Mouse (Mus musculus) heart, embryonic 13.5 days (tissue): ENCODE results near the gene Socs3. TPM values are rescaled to one million over a fixed set of nuclear protein-coding genes. Genes with fewer than 3 reads are reported as not detected.

Experiments used
- ATAC-seq: fragments of 200-750 bp; cut with Nextera tagmentation; 2 replicates; pipeline ENCODE4 v1.8.0; 2017; ENCODE audit warnings: moderate TSS enrichment; ENCODE audit not compliant: insufficient number of reproducible peaks, low FRiP score, low TSS enrichment; ENCODE audit errors: extremely low read depth
- H3K27ac ChIP-seq: fragments of 300-500 bp; sonication (generic); replicated peaks from 2 replicates; pipeline ENCODE4 v1.5.1; 2015; ENCODE audit warnings: moderate library complexity, mild to moderate bottlenecking, inconsistent platforms
- H3K27me3 ChIP-seq: fragments of 300-500 bp; sonication (generic); replicated peaks from 2 replicates; pipeline ENCODE4 v1.6.1; 2015; ENCODE audit warnings: mild to moderate bottlenecking, inconsistent platforms
- H3K36me3 ChIP-seq: fragments of 300-500 bp; sonication (generic); 2 replicates; pipeline ENCODE4 v1.6.1; 2015; ENCODE audit warnings: mild to moderate bottlenecking, inconsistent platforms
- H3K4me1 ChIP-seq: fragments of 300-500 bp; sonication (generic); 2 replicates; pipeline ENCODE4 v1.6.1; 2015; ENCODE audit warnings: inconsistent platforms
- H3K4me2 ChIP-seq: fragments of 300-500 bp; sonication (generic); 2 replicates; pipeline ENCODE4 v1.6.1; 2015; ENCODE audit warnings: inconsistent platforms, mild to moderate bottlenecking, moderate library complexity
- H3K4me3 ChIP-seq: fragments of 300-500 bp; sonication (generic); 2 replicates; pipeline ENCODE4 v1.5.1; 2015; ENCODE audit warnings: moderate library complexity, mild to moderate bottlenecking, inconsistent platforms
- H3K9ac ChIP-seq: fragments of 300-500 bp; sonication (generic); 2 replicates; pipeline ENCODE4 v1.6.1; 2015; ENCODE audit warnings: inconsistent platforms, mild to moderate bottlenecking, moderate library complexity
- H3K9me3 ChIP-seq: fragments of 300-500 bp; sonication (generic); 2 replicates; pipeline ENCODE4 v1.6.1; 2016; ENCODE audit warnings: inconsistent platforms
- WGBS: fragments of 180-500 bp; shearing (Covaris S2); methylation state at CpG from one replicate; pipeline ENCODE4 v1.1.7; 2015; ENCODE audit warnings: mixed read lengths; 5-methylcytosine and 5-hydroxymethylcytosine counted together
- polyA plus RNA-seq: library from polyadenylated mRNA; unstranded; fragments of >200 nt; fragmentation: Nextera tagmentation; extraction: Ambion mirVana; gene quantifications from 2 replicates; pipeline ENCODE4 v1.2.1, GENCODE M21; 2015

The Socs3 gene
- 4.9 and 8.5 TPM in 2 replicates for polyA plus RNA-seq

DNA sequence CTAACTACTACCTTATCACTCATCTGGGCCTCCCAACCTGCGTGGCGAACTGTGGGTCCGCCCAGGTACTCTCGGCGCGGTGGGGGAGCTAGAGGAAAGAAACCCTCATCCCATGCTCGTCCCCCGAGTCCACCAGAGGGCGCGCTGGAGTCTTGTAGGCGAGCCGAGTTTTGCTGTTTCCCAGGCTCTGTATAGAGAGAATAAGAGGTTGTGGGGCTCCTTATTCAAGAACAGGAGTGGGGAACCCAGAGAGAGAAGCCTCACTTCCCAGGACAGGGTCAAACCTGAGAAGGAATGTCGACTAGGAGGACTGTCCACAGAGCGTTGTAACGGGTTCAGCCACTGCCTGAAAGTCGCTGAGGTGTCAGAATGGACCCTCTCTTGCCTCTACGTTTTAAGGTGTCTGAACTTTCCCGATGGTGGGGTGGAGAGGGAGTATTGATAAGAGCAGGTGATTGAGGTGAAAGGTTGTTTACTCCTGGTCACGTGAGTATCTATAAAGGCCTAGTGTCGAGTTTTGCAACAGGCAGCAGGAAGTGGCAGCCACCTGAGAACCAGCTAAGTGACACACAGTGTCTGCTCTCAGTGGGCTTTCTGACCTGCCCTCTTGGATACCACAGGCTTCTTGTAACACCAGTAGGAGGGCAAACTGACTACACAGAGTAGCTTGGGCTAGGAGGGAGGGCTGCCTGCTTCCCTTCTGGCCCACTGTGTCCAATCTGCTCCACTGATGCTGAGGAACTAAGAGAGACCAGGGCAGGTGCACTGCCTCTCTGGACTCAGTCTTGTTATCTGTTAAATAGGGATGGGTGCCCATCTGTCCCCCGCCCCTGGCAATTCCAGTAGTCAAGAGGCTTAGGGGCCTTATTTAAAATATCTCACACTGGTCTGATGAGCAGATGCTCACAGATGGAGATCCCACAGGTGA is at the start of gene Socs3:
Socs3 (minus strand) TSS at position 103 of the 928 bp plus-strand sequence.
- WGBS: 10% methylated on average over 21 of the region's 21 CpGs
- Histone ChIP-seq H3K36me3 (peaks cover 11% of the 10 kb centered on the region; the same call in 1 of the 2 replicates), H3K9me3 (no peaks in the 10 kb centered on the region), H3K4me1 (peaks cover 68% of the 10 kb centered on the region), H3K4me2 (peak within 1 kb of the TSS; percentile 91), H3K4me3 (peak within 1 kb of the TSS; percentile 62), H3K27me3 (peaks cover 33% of the 10 kb centered on the region), H3K27ac (peak within 1 kb of the TSS; percentile 91), H3K9ac (peak within 1 kb of the TSS; percentile 84)
- ATAC-seq: peak; percentile 32; the same call in 1 of the 2 replicates

DNA sequence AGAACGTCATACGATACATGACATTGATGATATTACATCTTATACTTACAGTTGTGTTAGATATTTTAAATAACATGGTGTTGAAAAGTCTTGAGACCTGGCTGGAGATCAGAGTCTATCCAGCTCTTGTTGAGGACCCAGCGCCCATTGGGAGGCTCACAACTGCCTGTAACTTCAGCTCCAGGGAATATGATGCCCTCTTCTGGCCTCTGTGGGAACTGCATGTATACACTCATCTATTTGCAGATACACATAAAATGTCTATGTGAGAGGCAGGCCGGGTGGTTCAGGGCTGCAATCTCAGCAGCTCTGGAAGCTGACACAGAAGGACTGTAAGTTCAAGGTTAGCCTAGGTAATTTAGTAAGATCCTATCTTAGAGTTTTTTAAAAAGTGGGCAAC is 48.5 kb upstream of the Socs3 start:
- H3K4me1 ChIP-seq: peaks cover 26% of the 10 kb centered on the region
- H3K9ac ChIP-seq: no peak overlapping the region
- H3K4me3 ChIP-seq: no peak overlapping the region
- no peaks in the 10 kb centered on the region for H3K27me3 ChIP-seq
- H3K36me3 ChIP-seq: peaks cover 58% of the 10 kb centered on the region
- H3K27ac ChIP-seq: no peak overlapping the region
- 95% methylated on average over 4 of the region's 4 CpGs for WGBS
- H3K4me2 ChIP-seq: no peak overlapping the region
- no peaks in the 10 kb centered on the region for H3K9me3 ChIP-seq
- ATAC-seq: no peak

DNA sequence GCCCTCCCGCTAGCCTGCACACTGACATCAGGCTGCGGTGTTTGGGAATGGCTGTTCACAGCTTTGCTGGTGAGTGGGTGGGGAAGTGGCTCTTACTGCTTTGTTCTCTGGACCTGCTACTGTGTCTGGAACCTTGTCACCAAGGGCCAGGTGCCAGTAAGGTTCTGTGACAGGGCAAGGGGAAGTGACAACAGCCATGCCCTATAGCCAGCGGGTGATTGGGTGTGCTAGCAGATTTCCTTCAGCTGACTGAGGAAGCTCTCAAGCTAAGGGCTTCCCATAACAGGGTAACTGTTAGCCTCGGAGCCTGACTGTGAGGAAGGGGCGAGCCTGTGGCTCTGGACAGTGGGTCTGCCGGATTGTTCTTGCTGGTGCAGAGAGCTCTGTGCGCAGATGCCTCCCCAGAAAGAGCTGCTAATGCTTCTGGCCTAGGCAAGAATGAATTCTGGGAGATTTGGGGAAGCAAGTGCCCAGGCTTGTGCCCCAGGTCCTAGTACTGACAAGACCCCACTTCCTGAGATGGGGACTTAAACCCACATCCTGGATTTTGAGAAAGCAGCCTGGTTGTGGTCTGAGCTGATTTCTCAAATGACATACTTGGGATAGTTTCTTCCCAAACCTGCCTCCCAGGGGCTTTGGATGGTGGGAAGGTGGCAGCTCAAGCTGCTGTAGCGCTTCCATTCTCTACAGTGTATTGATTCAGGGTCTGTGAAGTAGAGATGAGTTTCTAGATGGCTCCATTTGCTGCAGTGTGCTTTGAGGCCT is 45.7 kb upstream of the Socs3 start:
- Histone ChIP-seq H3K27ac (no peak overlapping the region; the same call in 1 of the 2 replicates), H3K36me3 (peaks cover 49% of the 10 kb centered on the region), H3K4me3 (no peak overlapping the region), H3K9me3 (no peaks in the 10 kb centered on the region), H3K27me3 (no peaks in the 10 kb centered on the region), H3K4me2 (no peak overlapping the region), H3K4me1 (peaks cover 32% of the 10 kb centered on the region), H3K9ac (peak overlapping the region; percentile 28; the same call in 1 of the 2 replicates)
- no peak for ATAC-seq
- WGBS: 66% methylated on average over 8 of the region's 8 CpGs

DNA sequence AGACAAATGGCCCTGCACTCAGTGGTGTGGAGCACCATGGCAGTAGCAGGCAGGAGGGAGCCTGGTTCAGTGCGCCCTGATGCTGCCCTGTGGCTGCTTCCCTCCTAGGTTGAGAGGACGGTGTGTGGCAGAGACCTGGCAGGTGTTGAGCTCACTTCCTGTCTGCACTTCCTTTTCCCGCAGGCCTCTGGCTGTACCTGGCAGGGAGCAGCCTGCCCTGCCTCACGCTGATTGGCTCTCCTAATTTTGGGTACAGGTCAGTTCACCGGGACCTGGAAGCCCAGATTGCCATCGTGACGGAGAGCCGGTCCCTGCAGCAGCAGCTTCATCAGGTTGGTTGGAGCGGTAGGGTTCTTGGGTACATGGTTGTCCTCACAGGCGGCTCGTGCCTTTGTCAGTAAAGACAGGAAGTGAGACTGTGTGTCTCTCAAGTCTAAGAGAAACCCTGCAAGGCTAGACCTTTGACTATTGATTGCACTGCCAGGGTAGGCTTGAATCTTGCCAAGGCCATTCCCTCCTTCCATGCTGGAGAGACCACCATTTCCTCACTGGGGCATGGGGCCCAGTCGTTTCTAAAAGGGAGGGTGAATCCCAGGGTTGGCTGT is 44.6 kb upstream of the Socs3 start:
- H3K9ac ChIP-seq: no peak overlapping the region
- H3K4me2 ChIP-seq: no peak overlapping the region
- no peaks in the 10 kb centered on the region for H3K9me3 ChIP-seq
- no peak overlapping the region for H3K27ac ChIP-seq
- no peak for ATAC-seq
- H3K4me1 ChIP-seq: peaks cover 41% of the 10 kb centered on the region
- WGBS: 74% methylated on average over 12 of the region's 12 CpGs
- H3K4me3 ChIP-seq: no peak overlapping the region
- H3K27me3 ChIP-seq: no peaks in the 10 kb centered on the region
- peaks cover 40% of the 10 kb centered on the region for H3K36me3 ChIP-seq

DNA sequence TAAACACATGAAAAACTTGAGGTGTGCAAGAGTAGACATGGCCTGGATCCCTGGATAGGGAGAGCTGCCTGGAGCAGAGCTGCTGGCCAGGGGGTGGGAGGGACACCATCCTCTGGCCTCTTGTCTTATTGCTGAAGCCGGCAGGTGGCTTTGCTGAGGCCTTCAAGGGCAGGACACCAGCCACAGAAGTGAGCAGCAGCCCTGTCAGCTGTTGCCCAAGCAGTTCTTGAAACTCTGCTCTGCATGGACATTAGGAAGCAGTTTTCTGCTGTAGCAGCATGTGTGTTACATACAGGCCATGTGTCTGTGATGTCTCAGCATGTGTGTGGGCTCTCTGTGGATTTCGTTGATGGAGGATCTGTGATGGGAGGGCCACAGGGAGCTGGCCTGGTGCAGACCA is 43.5 kb upstream of the Socs3 start:
- WGBS: 73% methylated on average over 2 of the region's 2 CpGs

DNA sequence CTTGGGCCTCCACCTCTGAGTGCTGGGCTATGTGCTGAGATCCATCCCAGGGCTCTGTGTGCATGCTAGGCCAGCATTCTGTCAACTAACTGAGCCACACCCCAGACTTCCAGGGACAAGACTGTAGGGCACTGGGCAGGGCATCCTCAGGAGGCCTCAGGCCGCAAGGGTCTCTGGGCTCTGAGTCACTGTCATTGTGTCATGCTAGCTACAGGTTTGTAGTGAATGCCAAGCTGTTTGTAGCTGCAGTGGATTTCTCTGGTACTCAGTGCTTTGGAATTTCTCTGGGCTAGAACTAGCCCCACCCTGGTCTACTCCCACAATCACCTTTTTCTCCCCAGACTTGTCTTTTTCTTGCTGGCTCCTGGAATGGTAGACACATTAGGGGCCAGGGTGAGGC is 42.7 kb upstream of the Socs3 start:
- Histone ChIP-seq H3K4me1 (peaks cover 54% of the 10 kb centered on the region), H3K36me3 (peaks cover 27% of the 10 kb centered on the region), H3K9ac (no peak overlapping the region), H3K4me2 (no peak overlapping the region), H3K4me3 (no peak overlapping the region), H3K27me3 (no peaks in the 10 kb centered on the region), H3K27ac (no peak overlapping the region), H3K9me3 (no peaks in the 10 kb centered on the region)
- ATAC-seq: no peak
- WGBS: 85% methylated on average over 1 of the region's 1 CpGs

More for the DNA sequence above, 43.5 kb upstream of the Socs3 start:
- Histone ChIP-seq H3K4me2 (no peak overlapping the region), H3K36me3 (peaks cover 35% of the 10 kb centered on the region), H3K4me1 (peaks cover 47% of the 10 kb centered on the region), H3K27me3 (no peaks in the 10 kb centered on the region), H3K9me3 (no peaks in the 10 kb centered on the region), H3K4me3 (no peak overlapping the region), H3K27ac (no peak overlapping the region), H3K9ac (no peak overlapping the region)
- ATAC-seq: no peak

DNA sequence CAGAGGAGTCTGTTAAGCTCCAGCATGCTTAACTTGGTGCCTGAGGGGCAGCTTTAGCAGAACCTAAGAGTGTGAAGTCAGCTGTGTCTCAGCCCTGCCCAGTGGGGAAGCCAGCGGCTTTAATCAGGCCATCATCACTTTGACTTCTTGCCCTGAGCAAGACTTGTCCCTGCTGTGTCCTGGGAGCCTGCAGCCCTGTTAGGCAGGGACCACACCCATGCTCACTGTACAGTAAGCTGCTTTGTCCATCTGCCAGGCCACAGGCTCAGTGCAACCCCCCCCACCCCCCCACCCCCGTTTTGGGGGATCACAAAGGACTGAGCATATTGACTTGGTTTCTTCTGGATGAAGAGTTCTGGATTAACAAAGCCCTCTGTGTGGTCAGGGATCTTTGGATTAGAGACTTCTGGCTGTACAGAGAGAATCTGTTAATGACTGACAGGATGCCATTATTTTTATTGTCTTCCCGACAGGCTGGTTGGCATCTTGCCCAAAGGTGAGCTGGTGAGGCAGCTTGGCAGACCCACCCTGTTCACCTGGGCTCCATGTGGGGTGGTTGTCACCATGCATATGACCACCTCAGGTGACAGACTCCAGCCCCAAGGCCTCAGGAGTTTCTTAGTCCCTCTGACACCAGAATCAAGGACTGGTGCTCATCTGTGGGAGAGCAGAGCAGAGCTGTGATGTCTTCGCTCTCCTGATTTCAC is 40.2 kb upstream of the Socs3 start:
- peaks cover 31% of the 10 kb centered on the region for H3K36me3 ChIP-seq
- H3K27me3 ChIP-seq: no peaks in the 10 kb centered on the region
- peak overlapping the region; percentile 2 for H3K9ac ChIP-seq
- H3K4me1 ChIP-seq: peaks cover 50% of the 10 kb centered on the region
- H3K4me3 ChIP-seq: no peak overlapping the region
- H3K27ac ChIP-seq: no peak overlapping the region
- H3K4me2 ChIP-seq: no peak overlapping the region
- 66% methylated on average over 4 of the region's 4 CpGs for WGBS
- no peak for ATAC-seq
- no peaks in the 10 kb centered on the region for H3K9me3 ChIP-seq

DNA sequence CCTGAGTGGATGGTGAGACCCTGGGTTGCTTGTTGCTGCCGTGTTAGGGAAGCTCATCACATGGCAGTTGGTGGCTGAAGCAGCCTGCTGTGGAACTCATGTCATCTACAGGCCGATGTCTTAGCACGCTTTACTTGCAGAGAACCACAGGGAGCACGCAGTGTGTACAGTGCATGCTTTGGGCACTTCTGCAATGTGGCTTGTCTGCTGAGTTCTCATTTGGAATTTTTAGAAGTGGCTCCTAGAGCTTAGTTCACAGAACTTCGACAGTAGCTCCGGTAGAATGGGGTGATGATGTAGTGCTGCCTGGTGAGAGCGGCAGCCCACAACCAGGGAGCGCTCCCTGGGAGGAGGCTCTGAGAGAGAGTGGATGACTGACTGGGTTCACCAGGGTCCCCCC is 39.0 kb upstream of the Socs3 start:
- Histone ChIP-seq H3K9ac (peak overlapping the region; percentile 2), H3K27me3 (no peaks in the 10 kb centered on the region), H3K36me3 (peaks cover 35% of the 10 kb centered on the region), H3K27ac (peak overlapping the region; percentile 61), H3K4me1 (peaks cover 49% of the 10 kb centered on the region), H3K9me3 (no peaks in the 10 kb centered on the region), H3K4me3 (no peak overlapping the region), H3K4me2 (peak overlapping the region; percentile 1; the same call in 1 of the 2 replicates)
- WGBS: 66% methylated on average over 8 of the region's 8 CpGs
- no peak for ATAC-seq

DNA sequence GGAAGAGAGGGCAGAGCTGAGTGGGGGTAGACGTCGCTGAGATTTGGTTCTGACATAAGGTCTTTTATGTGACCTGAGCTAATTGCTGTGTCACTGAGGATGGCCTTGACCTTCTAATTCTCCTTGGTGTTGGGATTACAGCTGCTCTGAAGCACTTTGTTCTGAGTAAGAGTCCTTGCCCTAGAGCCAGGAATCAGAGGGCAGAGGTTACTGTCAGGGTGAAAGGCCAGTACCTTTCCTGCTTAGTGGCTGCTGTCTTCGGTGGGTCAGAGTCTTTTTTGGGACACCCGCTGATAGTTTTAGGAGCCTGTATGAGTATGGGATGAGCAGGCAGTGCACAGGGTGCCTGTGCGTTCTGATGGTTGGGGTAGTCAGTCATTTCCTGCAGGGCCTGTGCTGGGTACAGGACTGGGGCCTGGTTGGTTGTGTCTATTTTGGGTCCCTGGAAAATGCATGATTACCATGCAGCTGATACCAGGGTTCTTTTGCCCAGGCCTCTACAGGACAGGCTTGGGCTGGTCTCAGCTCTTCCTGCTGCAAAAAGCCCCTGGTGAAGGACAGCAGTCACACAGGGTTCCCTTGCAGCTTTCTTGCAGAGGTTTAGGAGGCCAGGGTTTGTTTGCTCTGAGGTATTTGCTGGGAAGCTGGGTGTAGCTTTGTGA is 38.4 kb upstream of the Socs3 start:
- Histone ChIP-seq H3K4me2 (peak overlapping the region; percentile 1; the same call in 1 of the 2 replicates), H3K36me3 (peaks cover 40% of the 10 kb centered on the region), H3K4me3 (no peak overlapping the region), H3K27me3 (no peaks in the 10 kb centered on the region), H3K9me3 (no peaks in the 10 kb centered on the region), H3K4me1 (peaks cover 55% of the 10 kb centered on the region), H3K27ac (peak overlapping the region; percentile 61), H3K9ac (peak overlapping the region; percentile 2)
- 49% methylated on average over 5 of the region's 5 CpGs for WGBS
- ATAC-seq: no peak

DNA sequence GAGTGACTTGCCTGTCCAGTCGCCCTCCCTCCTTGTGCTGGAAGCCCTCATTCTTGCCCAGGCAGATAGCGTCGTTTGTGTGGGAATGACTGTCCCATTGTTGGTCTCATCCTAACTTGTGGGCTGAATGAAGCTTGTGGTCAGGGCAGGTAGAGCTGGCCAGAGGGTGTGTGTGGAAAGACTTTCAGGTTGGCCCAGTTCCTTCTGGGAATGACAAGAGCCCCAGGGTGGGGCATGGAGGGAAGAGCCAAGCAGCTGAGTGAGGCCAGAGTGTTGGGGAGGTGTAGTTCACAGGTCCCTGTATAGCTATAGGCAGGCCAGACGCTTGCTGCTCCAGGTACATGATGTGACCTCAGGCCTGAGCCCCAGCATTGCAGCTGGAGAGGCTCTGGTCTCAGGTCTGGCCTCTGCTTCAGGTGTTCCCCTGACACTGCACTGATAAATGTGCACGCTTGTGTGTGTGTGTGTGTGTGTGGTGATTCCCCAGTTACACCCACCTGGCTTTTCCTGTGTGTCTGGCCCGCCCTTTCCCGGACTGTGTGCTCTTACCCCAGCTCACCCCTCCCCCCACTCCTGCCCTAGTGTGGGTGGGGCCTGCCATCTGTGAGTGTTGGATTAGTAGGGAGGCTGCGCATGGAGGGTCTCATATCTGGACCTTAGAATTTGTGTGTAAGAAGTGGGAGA is 37.8 kb upstream of the Socs3 start:
- Histone ChIP-seq H3K27me3 (no peaks in the 10 kb centered on the region), H3K4me2 (peak overlapping the region; percentile 1; the same call in 1 of the 2 replicates), H3K4me1 (peaks cover 59% of the 10 kb centered on the region), H3K36me3 (peaks cover 47% of the 10 kb centered on the region), H3K9ac (peak overlapping the region; percentile 2), H3K9me3 (no peaks in the 10 kb centered on the region), H3K27ac (peak overlapping the region; percentile 61), H3K4me3 (no peak overlapping the region)
- WGBS: 52% methylated on average over 8 of the region's 8 CpGs
- ATAC-seq: no peak
